Mouse (Mus musculus) right cerebral cortex, postnatal 4 days (tissue): ENCODE measurements at regions not wholly inside any gene's neighbourhood (a gene's known extent, or its start where the extent isn't known, plus 50 kb on each side); places are given as distances from the start of the nearest gene placed in this dataset.

Source experiments
- DNase-seq: peaks from one replicate; pipeline ENCODE4 v3.0.0-alpha.2; 2022

- peak; percentile 43 for DNase-seq
Measured at GRCm38 (mm10) chr8:25389371-25389855, 565.2 kb upstream of the Adam5 start.

- no peak for DNase-seq
Measured at GRCm38 (mm10) chr8:25388811-25389210, 564.6 kb upstream of the Adam5 start.

- DNase-seq = peak; percentile 44
Measured at GRCm38 (mm10) chr8:25385186-25385585, 561.0 kb upstream of the Adam5 start.

GRCm38 (mm10) chr8:25384591-25384990 is 560.4 kb upstream of the Adam5 start:
- no peak for DNase-seq

- DNase-seq = no peak
Measured at GRCm38 (mm10) chr8:25373276-25373675, 549.1 kb upstream of the Adam5 start.

- DNase-seq = no peak
Measured at GRCm38 (mm10) chr8:25370947-25371346, 546.8 kb upstream of the Adam5 start.

GRCm38 (mm10) chr8:25369331-25369730 is 545.2 kb upstream of the Adam5 start:
- DNase-seq = no peak

GRCm38 (mm10) chr8:25368561-25369091 is 544.5 kb upstream of the Adam5 start:
- DNase-seq = peak; percentile 16

- DNase-seq = no peak
Measured at GRCm38 (mm10) chr8:25367806-25368549, 543.8 kb upstream of the Adam5 start.

GRCm38 (mm10) chr8:25366181-25366580 is 542.0 kb upstream of the Adam5 start:
- DNase-seq = no peak

- no peak for DNase-seq
Measured at GRCm38 (mm10) chr8:25362656-25363055, 538.5 kb upstream of the Adam5 start.

- DNase-seq = no peak
Measured at GRCm38 (mm10) chr8:25362146-25362545, 538.0 kb upstream of the Adam5 start.

GRCm38 (mm10) chr8:25361420-25361819 is 537.3 kb upstream of the Adam5 start:
- no peak for DNase-seq

GRCm38 (mm10) chr8:25358539-25359165 is 534.5 kb upstream of the Adam5 start:
- peak; percentile 39 for DNase-seq

- DNase-seq = no peak
Measured at GRCm38 (mm10) chr8:25353822-25354770, 529.9 kb upstream of the Adam5 start.

- no peak for DNase-seq
Measured at GRCm38 (mm10) chr8:25353405-25353804, 529.2 kb upstream of the Adam5 start.

GRCm38 (mm10) chr8:25348003-25348683 is 524.0 kb upstream of the Adam5 start:
- no peak for DNase-seq

GRCm38 (mm10) chr8:25343160-25343602 is 519.0 kb upstream of the Adam5 start:
- DNase-seq = no peak

- DNase-seq = no peak
Measured at GRCm38 (mm10) chr8:25342501-25342900, 518.3 kb upstream of the Adam5 start.

GRCm38 (mm10) chr8:25341225-25341624 is 517.1 kb upstream of the Adam5 start:
- DNase-seq = no peak

- no peak for DNase-seq
Measured at GRCm38 (mm10) chr8:25340729-25341128, 516.6 kb upstream of the Adam5 start.

GRCm38 (mm10) chr8:25332120-25332607 is 508.0 kb upstream of the Adam5 start:
- no peak for DNase-seq
